Mouse (Mus musculus): Measurements from ENCODE around the gene Grpel1.

Grpel1 gene

DNA sequence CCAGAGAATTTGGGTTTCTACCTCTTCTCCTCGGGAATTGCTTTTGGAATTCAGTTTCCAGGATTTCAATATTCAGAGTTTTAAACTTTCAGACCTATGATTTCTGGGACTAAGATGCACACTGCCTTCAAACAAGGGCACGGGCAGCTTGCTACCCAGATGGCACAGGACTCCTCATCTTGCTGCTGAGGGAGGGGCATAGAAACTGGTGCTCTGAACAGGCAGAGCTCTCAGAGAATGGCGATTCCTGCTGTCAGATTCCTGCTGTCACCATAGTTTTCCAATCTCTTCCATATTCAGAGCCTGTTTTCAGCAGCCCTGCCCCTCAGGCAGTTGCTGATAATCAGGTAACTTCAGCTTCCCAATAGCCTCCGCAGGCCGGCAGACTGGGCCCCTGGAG lies 50.8 kb downstream of the Grpel1 start:
- no peak for DNase-seq

DNA sequence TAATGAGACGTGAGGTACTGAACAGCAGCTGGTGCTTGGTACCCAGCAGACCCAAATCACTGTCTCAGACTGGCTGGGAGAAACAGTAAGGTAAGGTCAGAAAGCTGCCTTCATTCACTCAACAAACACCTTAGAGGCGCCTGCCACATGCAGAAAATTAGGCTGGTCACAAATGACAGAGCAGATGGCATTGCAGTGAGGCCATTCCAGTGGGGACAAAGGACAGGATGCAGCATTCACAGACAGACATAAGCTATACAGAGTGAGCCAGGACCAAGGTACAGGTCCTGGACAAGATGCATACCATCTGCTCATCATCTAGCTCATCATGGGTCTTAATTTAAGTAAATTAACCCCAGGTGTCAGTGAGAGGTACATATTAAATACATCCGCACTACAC lies 52.8 kb downstream of the Grpel1 start:
- DNase-seq, result no peak

DNA sequence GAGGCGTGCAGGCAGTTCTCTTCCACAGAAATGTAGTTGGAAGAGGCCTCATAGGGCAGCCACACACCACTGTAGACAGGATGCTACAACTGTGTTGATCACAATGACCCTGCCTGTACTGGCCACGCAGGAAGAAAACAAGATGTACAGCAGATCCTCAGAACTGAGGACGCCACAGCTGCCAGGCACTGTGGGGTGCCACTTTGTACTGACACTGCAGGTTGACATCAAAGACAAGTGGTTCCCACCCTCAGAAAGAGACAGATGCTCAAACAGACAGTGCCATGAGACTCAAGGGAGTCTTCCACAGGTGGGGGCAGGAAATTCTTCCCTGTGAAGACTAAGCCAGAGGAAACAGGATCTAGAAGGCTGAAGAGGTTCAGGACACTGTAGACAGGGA lies 55.0 kb downstream of the Grpel1 start:
- no peak for DNase-seq

GRCm38 (mm10) chr5:36522782-36523181 lies 58.0 kb downstream of the Grpel1 start:
- no peak for DNase-seq

DNA sequence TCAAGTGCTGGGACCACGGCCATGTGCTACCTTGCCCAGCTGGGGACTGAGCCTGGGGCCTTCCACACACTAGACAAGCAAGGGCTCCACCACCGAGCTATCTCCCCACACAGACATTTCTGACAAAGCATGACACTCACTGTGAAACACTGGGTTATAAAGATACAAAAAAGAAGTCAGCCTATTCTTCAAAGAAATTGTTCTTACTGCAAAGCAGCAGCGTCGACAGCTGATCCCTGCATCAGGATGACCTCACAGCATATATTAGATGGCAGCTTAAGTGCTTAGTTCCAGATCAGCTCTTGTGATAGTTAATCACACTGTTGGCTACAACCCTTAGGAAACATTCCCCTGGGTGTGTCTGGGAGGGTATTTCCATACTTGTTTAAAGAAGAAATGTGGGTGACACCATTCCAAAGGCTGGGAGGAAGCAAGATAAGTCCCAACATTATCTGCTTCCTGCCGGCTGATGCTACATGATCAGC lies 58.5 kb downstream of the Grpel1 start:
- DNase-seq, result no peak
